20 mouse cellular contexts compared by ENCODE assay signal in genomic region chr13:112211841-112212240, GRCm38 (mm10).
DNase-seq lines count a peak whose midpoint lies in the region; ATAC-seq and TF ChIP-seq lines count a peak whose summit lies in the region.
"Had no signal": no experiment of that assay in that cellular context is flagged by ENCODE, and none has a peak within 500 bp of the region (broad histone marks: within the 10 kb centered on the region; RNA-seq: fewer than 3 reads in every experiment).

No protein-coding gene starts in this region.

- H3K4me2 ChIP-seq in forebrain, postnatal 0 days (ENCODE audit: low read depth) = no peak overlapping the region
- no peak overlapping the region for H3K4me2 ChIP-seq in forebrain, embryonic 12.5 days
- no peak overlapping the region for H3K4me2 ChIP-seq in hindbrain, embryonic 15.5 days
- H3K4me2 ChIP-seq in hindbrain, embryonic 13.5 days = no peak overlapping the region
- H3K4me2 ChIP-seq in midbrain, embryonic 11.5 days = no peak overlapping the region
- H3K4me2 ChIP-seq in midbrain, embryonic 14.5 days (ENCODE audit: low read length) = no peak overlapping the region
- H3K4me2 ChIP-seq: heart, embryonic 11.5 days; intestine, embryonic 15.5 days; limb, embryonic 15.5 days; lung, embryonic 14.5 days had no signal

- no peaks in the 10 kb centered on the region for H3K9me3 ChIP-seq in forebrain, postnatal 0 days (ENCODE audit: low read length)
- no peaks in the 10 kb centered on the region for H3K9me3 ChIP-seq in forebrain, embryonic 12.5 days
- H3K9me3 ChIP-seq in hindbrain, embryonic 15.5 days = no peaks in the 10 kb centered on the region
- H3K9me3 ChIP-seq in hindbrain, embryonic 13.5 days = no peaks in the 10 kb centered on the region
- H3K9me3 ChIP-seq in midbrain, embryonic 11.5 days (ENCODE audit: control insufficient read depth, low read length) = no peaks in the 10 kb centered on the region
- no peaks in the 10 kb centered on the region for H3K9me3 ChIP-seq in midbrain, embryonic 14.5 days (ENCODE audit: control insufficient read depth, low read length)
- H3K9me3 ChIP-seq: hindbrain, embryonic 10.5 days; intestine, embryonic 15.5 days; limb, embryonic 15.5 days had no signal

- H3K27me3 ChIP-seq in forebrain, postnatal 0 days (ENCODE audit: insufficient read depth, low read length) = peaks cover 3% of the 10 kb centered on the region; the same call in 1 of the 2 replicates
- no peaks in the 10 kb centered on the region for H3K27me3 ChIP-seq in forebrain, embryonic 12.5 days
- H3K27me3 ChIP-seq in hindbrain, embryonic 15.5 days = no peaks in the 10 kb centered on the region
- H3K27me3 ChIP-seq in hindbrain, embryonic 13.5 days = no peaks in the 10 kb centered on the region
- no peaks in the 10 kb centered on the region for H3K27me3 ChIP-seq in midbrain, embryonic 11.5 days (ENCODE audit: control insufficient read depth, insufficient read depth, low read length)
- H3K27me3 ChIP-seq in midbrain, embryonic 14.5 days (ENCODE audit: control insufficient read depth, insufficient read depth, low read length) = no peaks in the 10 kb centered on the region
- H3K27me3 ChIP-seq: intestine, embryonic 15.5 days; limb, embryonic 15.5 days had no signal

- H3K36me3 ChIP-seq in forebrain, postnatal 0 days (ENCODE audit: insufficient read depth) = no peaks in the 10 kb centered on the region
- no peaks in the 10 kb centered on the region for H3K36me3 ChIP-seq in forebrain, embryonic 12.5 days (replicated peaks)
- H3K36me3 ChIP-seq in hindbrain, embryonic 15.5 days = no peaks in the 10 kb centered on the region
- H3K36me3 ChIP-seq in hindbrain, embryonic 13.5 days = no peaks in the 10 kb centered on the region
- no peaks in the 10 kb centered on the region for H3K36me3 ChIP-seq in midbrain, embryonic 11.5 days (ENCODE audit: control insufficient read depth, insufficient read depth, low read length)
- H3K36me3 ChIP-seq in midbrain, embryonic 14.5 days (ENCODE audit: control insufficient read depth, insufficient read depth, low read length) = no peaks in the 10 kb centered on the region
- H3K36me3 ChIP-seq: hindbrain, embryonic 10.5 days; intestine, embryonic 15.5 days; limb, embryonic 15.5 days had no signal

- H3K9ac ChIP-seq in forebrain, postnatal 0 days = no peak overlapping the region
- no peak overlapping the region for H3K9ac ChIP-seq in forebrain, embryonic 12.5 days
- no peak overlapping the region for H3K9ac ChIP-seq in hindbrain, embryonic 15.5 days
- no peak overlapping the region for H3K9ac ChIP-seq in hindbrain, embryonic 13.5 days
- no peak overlapping the region for H3K9ac ChIP-seq in midbrain, embryonic 11.5 days (ENCODE audit: low read length)
- no peak overlapping the region for H3K9ac ChIP-seq in midbrain, embryonic 14.5 days (replicated peaks; ENCODE audit: low read length)
- H3K9ac ChIP-seq: intestine, embryonic 15.5 days; limb, embryonic 15.5 days; liver, embryonic 14.5 days; lung, embryonic 14.5 days had no signal

- no peak overlapping the region for H3K4me3 ChIP-seq in forebrain, postnatal 0 days (ENCODE audit: low read depth, low read length)
- H3K4me3 ChIP-seq in forebrain, embryonic 12.5 days (replicated peaks) = no peak overlapping the region
- no peak overlapping the region for H3K4me3 ChIP-seq in hindbrain, embryonic 15.5 days
- no peak overlapping the region for H3K4me3 ChIP-seq in hindbrain, embryonic 13.5 days
- H3K4me3 ChIP-seq in midbrain, embryonic 11.5 days (ENCODE audit: low read depth, low read length) = no peak overlapping the region
- H3K4me3 ChIP-seq in midbrain, embryonic 14.5 days (replicated peaks; ENCODE audit: low read depth, low read length) = no peak overlapping the region
- H3K4me3 ChIP-seq: hindbrain, embryonic 10.5 days; intestine, embryonic 15.5 days; limb, embryonic 15.5 days had no signal

- TF ChIP-seq CTCF in forebrain, postnatal 0 days (IDR thresholded peaks at IDR 0.05; ENCODE audit: low read depth) = no peak

- 68% methylated on average over 9 of the region's 9 CpGs for WGBS in forebrain, postnatal 0 days
- WGBS in forebrain, embryonic 12.5 days = 84% methylated on average over 9 of the region's 9 CpGs
- 63% methylated on average over 9 of the region's 9 CpGs for WGBS in hindbrain, embryonic 15.5 days
- WGBS in hindbrain, embryonic 13.5 days = 77% methylated on average over 9 of the region's 9 CpGs
- 82% methylated on average over 9 of the region's 9 CpGs for WGBS in midbrain, embryonic 11.5 days
- WGBS in midbrain, embryonic 14.5 days = 78% methylated on average over 9 of the region's 9 CpGs

- H3K4me1 ChIP-seq in forebrain, postnatal 0 days (ENCODE audit: insufficient read depth) = no peaks in the 10 kb centered on the region; the same call in 1 of the 2 replicates
- no peaks in the 10 kb centered on the region for H3K4me1 ChIP-seq in forebrain, embryonic 12.5 days
- H3K4me1 ChIP-seq in hindbrain, embryonic 15.5 days (replicated peaks) = no peaks in the 10 kb centered on the region
- H3K4me1 ChIP-seq in hindbrain, embryonic 13.5 days (replicated peaks) = no peaks in the 10 kb centered on the region
- H3K4me1 ChIP-seq in midbrain, embryonic 11.5 days (ENCODE audit: control insufficient read depth, insufficient read depth, low read length) = no peaks in the 10 kb centered on the region
- no peaks in the 10 kb centered on the region for H3K4me1 ChIP-seq in midbrain, embryonic 14.5 days (ENCODE audit: control insufficient read depth, insufficient read depth, low read length)
- H3K4me1 ChIP-seq: intestine, embryonic 15.5 days had no signal

- no peak overlapping the region for H3K27ac ChIP-seq in forebrain, postnatal 0 days (ENCODE audit: low read depth, low read length)
- H3K27ac ChIP-seq in forebrain, embryonic 12.5 days = no peak overlapping the region
- H3K27ac ChIP-seq in hindbrain, embryonic 15.5 days (replicated peaks) = no peak overlapping the region
- no peak overlapping the region for H3K27ac ChIP-seq in hindbrain, embryonic 13.5 days
- no peak overlapping the region for H3K27ac ChIP-seq in midbrain, embryonic 11.5 days (ENCODE audit: low read depth, low read length)
- no peak overlapping the region for H3K27ac ChIP-seq in midbrain, embryonic 14.5 days (replicated peaks; ENCODE audit: low read depth, low read length)
- H3K27ac ChIP-seq: hindbrain, embryonic 10.5 days; intestine, embryonic 15.5 days; limb, embryonic 15.5 days; liver, embryonic 14.5 days had no signal

- no peak for DNase-seq in forebrain, postnatal 0 days
- DNase-seq in midbrain, embryonic 11.5 days (ENCODE audit: low spot score, missing footprints) = peak; percentile 19
- DNase-seq in midbrain, embryonic 14.5 days = no peak
- DNase-seq in MN1 (ENCODE audit: low spot score) = peak; percentile 54
- no peak for DNase-seq in ovary, postnatal 36 days (ENCODE audit: low spot score)
- DNase-seq: adrenal gland, adult 2 months; cerebellum, adult 11 months; cerebellum, adult 9-11 months; heart, postnatal 10 days; kidney, adult 9 months; kidney, postnatal 14 days; lung, embryonic 14.5 days had no signal

- ATAC-seq in forebrain, postnatal 0 days = peak; percentile 70
- no peak for ATAC-seq in forebrain, embryonic 12.5 days (ENCODE audit: low FRiP score)
- peak; percentile 39; the same call in 1 of the 2 replicates for ATAC-seq in hindbrain, embryonic 15.5 days (ENCODE audit: low FRiP score, low read depth)
- no peak for ATAC-seq in hindbrain, embryonic 13.5 days (ENCODE audit: low FRiP score)
- no peak for ATAC-seq in midbrain, embryonic 11.5 days (ENCODE audit: low FRiP score)
- ATAC-seq in midbrain, embryonic 14.5 days (ENCODE audit: low FRiP score, low TSS enrichment) = no peak
- ATAC-seq: intestine, embryonic 15.5 days had no signal

Comparison
In these comparisons a context has a peak if more than half of its experiments do, and no peak if none do; other contexts are left out.
1. ATAC-seq: peak in forebrain, postnatal 0 days (single experiment) and hindbrain, embryonic 15.5 days (single experiment); none in forebrain, embryonic 12.5 days (single experiment), hindbrain, embryonic 13.5 days (single experiment), midbrain, embryonic 11.5 days (single experiment) and midbrain, embryonic 14.5 days (single experiment).
2. DNase-seq: peak in midbrain, embryonic 11.5 days (single experiment) and MN1 (single experiment); none in forebrain, postnatal 0 days (single experiment), midbrain, embryonic 14.5 days (single experiment) and ovary, postnatal 36 days (single experiment).